Comparison of ENCODE assay signal across 8 mouse cellular contexts in the genomic region with DNA sequence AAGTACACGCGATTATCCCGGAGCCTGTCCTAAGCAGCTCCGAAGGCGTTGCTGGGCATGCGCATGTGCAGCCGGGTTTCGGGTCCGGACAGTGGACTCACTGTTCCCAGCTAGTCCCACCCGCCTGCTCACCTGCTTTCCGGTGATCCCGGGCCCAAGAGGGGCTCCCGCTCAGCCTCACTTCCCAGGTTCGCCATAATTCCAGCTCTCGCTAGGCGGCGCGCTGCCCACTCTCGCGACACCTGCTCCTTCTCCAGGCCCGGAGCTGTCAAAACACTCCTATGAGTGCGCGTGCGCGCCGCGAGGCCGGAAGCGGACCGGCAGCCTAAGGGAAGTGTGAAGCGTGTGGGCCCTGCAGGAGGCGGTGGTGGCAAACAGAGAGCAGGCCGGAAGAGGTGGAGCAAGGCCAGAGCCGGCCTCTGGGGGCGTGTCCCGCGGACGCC. TPM values are rescaled to one million over a fixed set of nuclear protein-coding genes. Genes with fewer than 3 reads are reported as not detected.
DNase-seq lines count a peak whose midpoint lies in the region; ATAC-seq lines count a peak whose summit lies in the region.
"Not testable (repeated sequence)": the region's sequence is repeated elsewhere in the genome, so short reads cannot be mapped to it uniquely, and the experiment has no call there.

No protein-coding gene starts in this region.

- intact Hi-C loops in gastrocnemius, postnatal 14 days (cut with DNase I; ENCODE audit: low total_unique reads); left cerebral cortex, postnatal 10 days (cut with DNase I): not testable (repeated sequence)

- peak; percentile 98 for DNase-seq in adipocyte (ENCODE audit: low spot score)
- DNase-seq in embryo, embryonic 10 days (ENCODE audit: low spot score), result peak; percentile 98
- peak; percentile 98 for DNase-seq in gastrocnemius, postnatal 14 days
- peak; percentile 98 to 99 for DNase-seq in left cerebral cortex, postnatal 10 days (ENCODE audit: extremely low spot score in 1 of 2, low spot score in 2 of 2)
- DNase-seq in right cerebral cortex, postnatal 25 days, result peak; percentile 98
- DNase-seq in urinary bladder, postnatal 4 days (ENCODE audit: low spot score in 2 of 2), result peak; percentile 98 to 99

- peak; percentile 98 for ATAC-seq in inflammation-experienced regulatory T-cells, adult 6 months
- ATAC-seq in megakaryocyte-erythroid progenitor cell, adult 5-6 weeks (replicated peaks; ENCODE audit: low FRiP score, low TSS enrichment, poor library complexity, severe bottlenecking), result peak; percentile 98

RNA-seq across cellular contexts. Expression of a gene that starts 8.5 kb away (rescaled TPM):
- under 1 TPM in 1 of 2 experiments, not detected in 1; 0.16 TPM for total RNA-seq in gastrocnemius, postnatal 14 days (2021)
- 1 to 10 TPM in 1 of 3 experiments, under 1 TPM in 2; 0.47 to 1.2 (median 0.97) TPM for polyA plus RNA-seq in inflammation-experienced regulatory T-cells, adult 6 months (2017; shearing (Covaris generic))
- under 1 TPM; 0.17 to 0.24 TPM for total RNA-seq in left cerebral cortex, postnatal 10 days (2021)
- total RNA-seq in megakaryocyte-erythroid progenitor cell, adult 5-6 weeks (2014; fragmentation: Nextera tagmentation), result not detected in 2 replicates
- total RNA-seq in megakaryocyte-erythroid progenitor cell, adult 5-6 weeks (2017), result not detected in 2 replicates

RNA-seq across cellular contexts. Expression of a gene that starts 47.1 kb away (rescaled TPM):
- total RNA-seq in gastrocnemius, postnatal 14 days (2021), result 10 to 100 TPM; 10.4 to 12.9 TPM
- 10 to 100 TPM; 14.7 to 18.8 (median 18.4) TPM for polyA plus RNA-seq in inflammation-experienced regulatory T-cells, adult 6 months (2017; shearing (Covaris generic))
- total RNA-seq in left cerebral cortex, postnatal 10 days (2021), result 10 to 100 TPM; 13.5 to 15.2 TPM
- 6.1 and 7.0 TPM in 2 replicates for total RNA-seq in megakaryocyte-erythroid progenitor cell, adult 5-6 weeks (2014; fragmentation: Nextera tagmentation)
- 3.6 and 10.6 TPM in 2 replicates for total RNA-seq in megakaryocyte-erythroid progenitor cell, adult 5-6 weeks (2017)

RNA-seq across cellular contexts. Expression of a gene that starts 47.2 kb away (rescaled TPM):
- 10 to 100 TPM; 12.5 to 14.4 TPM for total RNA-seq in gastrocnemius, postnatal 14 days (2021)
- 10 to 100 TPM; 14.5 to 20.9 (median 15.2) TPM for polyA plus RNA-seq in inflammation-experienced regulatory T-cells, adult 6 months (2017; shearing (Covaris generic))
- total RNA-seq in left cerebral cortex, postnatal 10 days (2021), result 10 to 100 TPM; 16.8 to 18.2 TPM
- total RNA-seq in megakaryocyte-erythroid progenitor cell, adult 5-6 weeks (2014; fragmentation: Nextera tagmentation), result 16.7 and 20.2 TPM in 2 replicates
- total RNA-seq in megakaryocyte-erythroid progenitor cell, adult 5-6 weeks (2017), result 3.2 and 7.7 TPM in 2 replicates

RNA-seq across cellular contexts. Expression of a gene that starts 55.8 kb away (rescaled TPM):
- total RNA-seq in gastrocnemius, postnatal 14 days (2021), result 10 to 100 TPM; 65.8 to 66.1 TPM
- 10 to 100 TPM; 20.7 to 22.9 (median 21.6) TPM for polyA plus RNA-seq in inflammation-experienced regulatory T-cells, adult 6 months (2017; shearing (Covaris generic))
- total RNA-seq in left cerebral cortex, postnatal 10 days (2021), result 10 to 100 TPM; 23.9 to 24.5 TPM
- total RNA-seq in megakaryocyte-erythroid progenitor cell, adult 5-6 weeks (2014; fragmentation: Nextera tagmentation), result 45.1 and 46.2 TPM in 2 replicates
- 87.9 and 89.4 TPM in 2 replicates for total RNA-seq in megakaryocyte-erythroid progenitor cell, adult 5-6 weeks (2017)

Comparison
In these comparisons a context has a peak if more than half of its experiments do, and no peak if none do; other contexts are left out.
1. Peak in every context shown above with its lines: DNase-seq and ATAC-seq.